Mouse (Mus musculus) G1E (cell line): ENCODE measurements around the gene Plpp6.

Source experiments
- CTCF ChIP-seq: IDR thresholded peaks from 2 replicates; pipeline ENCODE4 v1.5.1; 2012; ENCODE audit warnings: low read depth, low read length, inconsistent platforms, mixed read lengths
- GATA1 ChIP-seq: IDR thresholded peaks from 2 replicates; pipeline ENCODE4 v1.6.1; 2012; ENCODE audit warnings: borderline replicate concordance, low read length, inconsistent platforms, mixed read lengths

- TF ChIP-seq CTCF: no peak
- TF ChIP-seq GATA1: no peak
Observed at GRCm38 (mm10) chr19:28990590-28991221, 27.0 kb downstream of the Plpp6 start.
